Mouse (Mus musculus) limb, embryonic 15.5 days (tissue): ENCODE measurements around the gene Ttc28. TPM values are rescaled to one million over a fixed set of nuclear protein-coding genes. Genes with fewer than 3 reads are reported as not detected.
A peak's percentile ranks its signal among the peaks of the same experiment; 100 is the strongest.

Experiments
- ATAC-seq: fragments of 200-750 bp; cut with Nextera tagmentation; 2 replicates; pipeline ENCODE4 v1.8.0; 2017; ENCODE audit warnings: low read depth, moderate TSS enrichment; ENCODE audit not compliant: insufficient number of reproducible peaks, low FRiP score, low TSS enrichment
- H3K27ac ChIP-seq: fragments of 300-500 bp; sonication (generic); 2 replicates; pipeline ENCODE4 v1.5.1; 2015; ENCODE audit warnings: moderate library complexity, mild to moderate bottlenecking, inconsistent platforms
- H3K27me3 ChIP-seq: fragments of 300-500 bp; sonication (generic); 2 replicates; pipeline ENCODE4 v1.6.1; 2015; ENCODE audit warnings: inconsistent platforms
- H3K36me3 ChIP-seq: fragments of 300-500 bp; sonication (generic); 2 replicates; pipeline ENCODE4 v1.6.1; 2015; ENCODE audit warnings: inconsistent platforms
- H3K4me1 ChIP-seq: fragments of 300-500 bp; sonication (generic); 2 replicates; pipeline ENCODE4 v1.6.1; 2015; ENCODE audit warnings: inconsistent platforms
- H3K4me2 ChIP-seq: fragments of 300-500 bp; sonication (generic); 2 replicates; pipeline ENCODE4 v1.6.1; 2015; ENCODE audit warnings: mild to moderate bottlenecking, inconsistent platforms
- H3K4me3 ChIP-seq: fragments of 300-500 bp; sonication (generic); 2 replicates; pipeline ENCODE4 v1.5.1; 2015; ENCODE audit warnings: mild to moderate bottlenecking, inconsistent platforms
- H3K9ac ChIP-seq: fragments of 300-500 bp; sonication (generic); 2 replicates; pipeline ENCODE4 v1.6.1; 2015; ENCODE audit warnings: inconsistent platforms
- H3K9me3 ChIP-seq: fragments of 300-500 bp; sonication (generic); 2 replicates; pipeline ENCODE4 v1.6.1; 2016; ENCODE audit warnings: inconsistent platforms
- WGBS: fragments of 180-500 bp; shearing (Covaris S2); methylation state at CpG from one replicate; pipeline ENCODE4 v1.1.7; 2015; 5-methylcytosine and 5-hydroxymethylcytosine counted together
- polyA plus RNA-seq: library from polyadenylated mRNA; unstranded; fragments of >200 nt; fragmentation: Nextera tagmentation; extraction: Ambion mirVana; gene quantifications from 2 replicates; pipeline ENCODE4 v1.2.1, GENCODE M21; 2015

Ttc28 gene
- polyA plus RNA-seq, 1 experiment from 2014 or later: 14.7 TPM

DNA sequence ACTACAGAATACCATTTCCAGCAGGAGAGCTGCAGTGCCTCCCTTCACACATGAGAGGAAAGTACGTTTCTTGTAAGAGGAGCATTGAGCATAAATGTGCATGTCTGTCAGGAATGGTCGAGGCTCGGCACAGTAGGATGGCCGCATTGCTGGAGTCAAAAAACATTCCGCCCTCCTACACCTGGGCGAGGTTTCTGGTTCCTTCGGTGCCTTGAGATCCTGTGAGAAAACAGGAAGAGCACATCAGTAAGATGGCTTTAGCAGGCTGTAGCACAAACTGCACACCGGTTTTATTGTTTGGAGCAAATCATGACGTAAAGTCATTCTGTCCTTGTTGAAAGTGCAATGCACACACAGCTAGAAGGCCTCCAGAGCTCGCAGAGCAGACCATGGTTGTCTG is 235.0 kb downstream of the Ttc28 start:
- no peak overlapping the region for H3K27ac ChIP-seq
- no peak for ATAC-seq
- H3K4me1 ChIP-seq: peaks cover 51% of the 10 kb centered on the region
- H3K27me3 ChIP-seq: 0 out of 2 replicates have a peak, but pooled peaks cover 4% of the 10 kb centered on the region
- no peak overlapping the region for H3K4me2 ChIP-seq
- no peaks in the 10 kb centered on the region for H3K9me3 ChIP-seq
- H3K9ac ChIP-seq: no peak overlapping the region
- WGBS: 61% methylated on average over 10 of the region's 10 CpGs
- H3K36me3 ChIP-seq: no peaks in the 10 kb centered on the region
- no peak overlapping the region for H3K4me3 ChIP-seq

DNA sequence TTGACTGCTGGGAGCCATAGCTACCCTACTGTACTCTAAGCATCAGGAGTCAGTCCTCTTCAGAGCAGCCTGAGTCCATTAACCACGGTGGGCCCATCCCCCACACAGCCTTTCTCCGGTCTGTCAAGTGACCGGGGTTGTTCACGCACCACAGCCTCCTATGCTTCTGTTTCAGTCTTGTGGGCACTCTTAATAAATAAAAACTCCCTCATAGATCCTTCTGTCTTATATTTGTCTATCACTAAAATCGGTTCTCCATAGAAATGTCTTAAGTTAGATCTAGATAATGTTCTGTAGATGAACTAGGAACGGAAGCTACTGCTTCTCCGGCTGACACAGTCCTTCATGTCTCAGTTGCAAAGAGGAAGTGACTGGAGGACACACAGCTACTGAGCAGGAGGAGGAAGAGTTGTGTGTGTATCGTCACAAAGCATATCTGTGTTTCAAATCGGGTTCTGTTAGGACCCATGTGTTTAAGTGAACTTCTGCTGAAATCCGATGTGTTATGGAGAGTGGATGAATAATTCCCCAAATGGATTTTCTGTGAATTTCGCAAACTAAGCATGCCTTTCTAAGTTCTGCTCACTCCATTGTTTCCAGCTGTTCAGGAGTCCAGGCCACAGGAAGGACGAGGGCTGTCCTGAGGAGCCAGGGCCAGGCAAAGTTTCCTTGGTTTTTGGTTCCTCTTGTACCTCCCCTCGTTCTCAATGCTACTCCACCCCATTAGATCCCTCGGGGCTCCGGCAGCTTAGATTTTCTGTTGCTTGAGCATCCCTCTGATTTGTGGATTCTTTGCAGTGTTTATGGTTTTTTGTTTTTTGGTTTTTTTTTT is 236.1 kb downstream of the Ttc28 start:
- no peak for ATAC-seq
- Histone ChIP-seq H3K4me3 (no peak overlapping the region), H3K4me1 (peaks cover 62% of the 10 kb centered on the region), H3K27ac (no peak overlapping the region; the same call in 1 of the 2 replicates), H3K4me2 (no peak overlapping the region), H3K9ac (no peak overlapping the region), H3K9me3 (no peaks in the 10 kb centered on the region), H3K36me3 (no peaks in the 10 kb centered on the region), H3K27me3 (0 out of 2 replicates have a peak, but pooled peaks cover 4% of the 10 kb centered on the region)
- 54% methylated on average over 15 of the region's 15 CpGs for WGBS

- 71% methylated on average over 3 of the region's 3 CpGs for WGBS
- Histone ChIP-seq H3K4me1 (peaks cover 47% of the 10 kb centered on the region), H3K4me3 (no peak overlapping the region), H3K27ac (peak overlapping the region; percentile 65), H3K9me3 (no peaks in the 10 kb centered on the region), H3K36me3 (no peaks in the 10 kb centered on the region), H3K9ac (no peak overlapping the region), H3K27me3 (0 out of 2 replicates have a peak, but pooled peaks cover 4% of the 10 kb centered on the region), H3K4me2 (no peak overlapping the region)
- ATAC-seq: no peak
Measured at GRCm38 (mm10) chr5:111119805-111120204, 240.2 kb downstream of the Ttc28 start.

DNA sequence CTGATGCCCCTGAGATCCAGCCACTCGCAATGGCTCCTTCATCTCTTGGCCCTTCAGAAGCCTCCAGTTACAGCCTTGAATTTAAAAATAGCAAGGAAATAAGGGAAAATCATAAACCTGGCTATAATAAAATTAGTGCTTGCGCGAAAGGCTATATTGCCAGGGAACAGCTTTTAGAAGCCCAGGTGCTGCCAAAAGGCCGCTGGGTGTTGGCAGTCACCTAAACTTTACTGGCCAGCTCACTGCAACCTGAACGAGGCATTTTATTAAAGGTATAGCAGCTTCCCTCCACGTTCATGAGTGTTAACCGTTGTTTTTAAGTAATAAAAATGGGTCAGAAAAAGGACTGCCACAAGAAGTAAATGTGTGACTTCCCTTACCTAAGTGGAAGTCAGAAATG is 240.7 kb downstream of the Ttc28 start:
- peak; percentile 68; the same call in 1 of the 2 replicates for ATAC-seq
- H3K4me2 ChIP-seq: peak overlapping the region; percentile 10; the same call in 1 of the 2 replicates
- no peaks in the 10 kb centered on the region for H3K9me3 ChIP-seq
- H3K27me3 ChIP-seq: 0 out of 2 replicates have a peak, but pooled peaks cover 4% of the 10 kb centered on the region
- no peak overlapping the region for H3K9ac ChIP-seq
- WGBS: 32% methylated on average over 7 of the region's 7 CpGs
- peak overlapping the region; percentile 65 for H3K27ac ChIP-seq
- no peaks in the 10 kb centered on the region for H3K36me3 ChIP-seq
- H3K4me1 ChIP-seq: peaks cover 43% of the 10 kb centered on the region
- H3K4me3 ChIP-seq: no peak overlapping the region

DNA sequence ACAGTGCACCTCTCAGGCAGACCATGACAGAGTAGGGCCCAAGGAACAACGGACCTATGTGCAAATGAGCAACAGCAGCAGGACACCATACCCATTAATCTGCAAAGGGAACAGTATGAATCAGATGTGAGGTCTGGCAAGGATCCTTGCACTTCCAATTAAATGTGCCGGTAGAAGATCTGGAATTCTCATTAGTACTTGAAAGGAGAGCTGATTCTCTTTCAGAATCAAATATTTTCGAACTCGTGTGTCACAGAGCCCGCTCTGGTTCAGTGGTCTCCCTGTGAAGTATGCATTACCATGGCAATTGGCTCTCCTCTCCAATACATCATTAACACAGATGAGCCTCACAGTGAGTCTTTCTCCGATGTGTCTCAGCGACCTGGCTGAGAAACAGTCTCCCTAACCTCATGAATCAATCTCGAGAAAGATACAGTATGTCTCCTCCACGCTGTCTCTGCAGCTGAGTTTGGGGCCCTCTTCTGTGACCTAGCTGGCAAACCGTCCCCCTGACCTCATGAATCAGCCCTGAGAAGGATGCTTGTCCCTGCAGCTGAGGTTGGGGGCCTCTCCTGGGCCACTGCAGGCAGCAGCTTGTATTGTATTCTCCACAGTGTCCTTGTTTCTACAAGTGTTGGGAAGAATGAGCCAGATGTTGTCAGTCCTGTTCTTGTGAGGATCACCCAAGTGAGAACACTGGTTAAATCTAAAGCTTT is 241.3 kb downstream of the Ttc28 start:
- peak overlapping the region; percentile 10; the same call in 1 of the 2 replicates for H3K4me2 ChIP-seq
- peak overlapping the region; percentile 65 for H3K27ac ChIP-seq
- no peaks in the 10 kb centered on the region for H3K36me3 ChIP-seq
- H3K4me1 ChIP-seq: peaks cover 37% of the 10 kb centered on the region
- 0 out of 2 replicates have a peak, but pooled peaks cover 4% of the 10 kb centered on the region for H3K27me3 ChIP-seq
- no peak overlapping the region for H3K9ac ChIP-seq
- WGBS: 30% methylated on average over 10 of the region's 10 CpGs
- no peak overlapping the region for H3K4me3 ChIP-seq
- no peaks in the 10 kb centered on the region for H3K9me3 ChIP-seq
- peak; percentile 52; the same call in 1 of the 2 replicates for ATAC-seq

GRCm38 (mm10) chr5:111122332-111123049 is 242.9 kb downstream of the Ttc28 start:
- H3K27me3 ChIP-seq: 0 out of 2 replicates have a peak, but pooled peaks cover 4% of the 10 kb centered on the region
- no peak overlapping the region for H3K4me3 ChIP-seq
- 0 out of 2 replicates have a peak, but pooled peaks cover 3% of the 10 kb centered on the region for H3K36me3 ChIP-seq
- no peak for ATAC-seq
- no peaks in the 10 kb centered on the region for H3K9me3 ChIP-seq
- H3K27ac ChIP-seq: no peak overlapping the region
- H3K4me1 ChIP-seq: peaks cover 35% of the 10 kb centered on the region
- H3K4me2 ChIP-seq: no peak overlapping the region
- WGBS: 73% methylated on average over 9 of the region's 9 CpGs
- no peak overlapping the region for H3K9ac ChIP-seq

GRCm38 (mm10) chr5:111123050-111123746 is 243.6 kb downstream of the Ttc28 start:
- 0 out of 2 replicates have a peak, but pooled peaks cover 4% of the 10 kb centered on the region for H3K27me3 ChIP-seq
- peaks cover 35% of the 10 kb centered on the region for H3K4me1 ChIP-seq
- H3K9me3 ChIP-seq: no peaks in the 10 kb centered on the region
- 0 out of 2 replicates have a peak, but pooled peaks cover 3% of the 10 kb centered on the region for H3K36me3 ChIP-seq
- no peak overlapping the region for H3K4me2 ChIP-seq
- ATAC-seq: no peak
- no peak overlapping the region for H3K27ac ChIP-seq
- H3K9ac ChIP-seq: no peak overlapping the region
- H3K4me3 ChIP-seq: no peak overlapping the region
- 57% methylated on average over 12 of the region's 12 CpGs for WGBS

DNA sequence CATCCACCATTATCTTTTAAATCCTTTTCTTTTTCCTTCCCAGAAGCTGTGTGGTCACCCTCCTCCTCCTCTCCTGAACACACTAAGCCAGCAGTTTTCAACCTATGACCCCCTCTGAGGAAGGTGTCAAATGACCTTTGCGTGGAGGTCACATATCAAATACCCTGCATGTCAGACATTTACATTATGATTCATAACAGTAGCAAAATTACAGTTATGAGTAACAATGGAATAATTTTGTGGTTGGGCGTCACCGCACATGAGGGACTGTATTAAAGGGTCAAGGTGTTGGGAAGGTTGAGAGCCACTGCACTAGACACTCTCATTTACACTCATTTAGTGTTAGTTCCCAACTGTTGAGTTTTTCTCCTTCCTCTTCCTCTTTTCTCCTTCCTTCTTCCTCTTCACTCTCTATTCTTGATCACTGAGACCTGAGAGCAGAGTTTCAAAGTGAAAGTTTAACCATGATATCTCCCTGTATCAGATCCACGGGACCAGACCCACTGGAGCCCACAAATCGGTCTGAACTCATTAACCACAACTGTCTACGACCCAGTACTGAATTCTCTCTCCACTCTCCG is 245.1 kb downstream of the Ttc28 start:
- no peak overlapping the region for H3K27ac ChIP-seq
- H3K9ac ChIP-seq: no peak overlapping the region
- no peak overlapping the region for H3K4me2 ChIP-seq
- peaks cover 22% of the 10 kb centered on the region for H3K4me1 ChIP-seq
- H3K9me3 ChIP-seq: no peaks in the 10 kb centered on the region
- no peak for ATAC-seq
- no peaks in the 10 kb centered on the region for H3K27me3 ChIP-seq
- H3K4me3 ChIP-seq: no peak overlapping the region
- H3K36me3 ChIP-seq: 0 out of 2 replicates have a peak, but pooled peaks cover 3% of the 10 kb centered on the region
- WGBS: 85% methylated on average over 7 of the region's 7 CpGs

DNA sequence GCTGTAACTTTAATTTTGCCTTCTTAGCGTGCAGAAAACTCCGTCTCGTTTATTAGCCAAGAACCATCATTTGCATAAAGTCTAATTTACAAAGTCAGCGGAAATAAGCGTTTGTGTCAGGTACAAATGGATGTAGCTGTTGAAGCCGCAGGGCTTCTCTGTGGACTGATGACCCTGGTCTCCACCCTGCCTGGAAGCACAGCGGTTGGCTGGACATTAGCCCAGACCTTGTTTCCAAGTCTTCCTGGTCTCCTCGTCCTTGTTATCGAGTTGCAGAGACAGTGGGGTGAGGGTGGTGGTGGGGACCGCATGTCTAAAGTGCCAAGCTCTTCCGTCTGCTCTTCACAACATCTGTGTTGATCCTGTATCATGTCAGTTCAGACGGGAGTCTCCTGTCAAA is 246.1 kb downstream of the Ttc28 start:
- ATAC-seq: no peak
- H3K9me3 ChIP-seq: no peaks in the 10 kb centered on the region
- H3K36me3 ChIP-seq: 0 out of 2 replicates have a peak, but pooled peaks cover 3% of the 10 kb centered on the region
- H3K27ac ChIP-seq: no peak overlapping the region
- peaks cover 12% of the 10 kb centered on the region for H3K4me1 ChIP-seq
- H3K4me2 ChIP-seq: no peak overlapping the region
- H3K27me3 ChIP-seq: no peaks in the 10 kb centered on the region
- H3K4me3 ChIP-seq: no peak overlapping the region
- WGBS: 84% methylated on average over 12 of the region's 12 CpGs
- H3K9ac ChIP-seq: no peak overlapping the region

DNA sequence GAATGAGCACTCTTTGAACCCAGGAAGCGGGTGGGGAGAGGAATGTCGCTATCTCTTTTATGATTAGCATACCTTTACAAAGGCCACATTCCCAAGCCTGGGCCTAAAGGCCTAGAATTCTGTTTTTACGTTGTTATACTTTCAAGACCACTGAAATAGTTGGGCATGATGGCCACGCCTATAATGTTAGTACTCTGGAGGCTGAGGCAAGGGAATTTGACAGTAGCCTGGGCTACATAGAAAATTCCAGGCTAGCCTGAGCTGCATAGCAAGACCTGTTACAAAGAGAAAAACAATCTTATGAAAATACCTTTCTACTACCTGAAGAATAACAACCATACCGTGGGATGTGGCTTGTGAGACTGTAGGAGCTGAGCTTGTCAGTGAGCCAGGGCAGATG is 248.2 kb downstream of the Ttc28 start:
- H3K9me3 ChIP-seq: no peaks in the 10 kb centered on the region
- H3K4me3 ChIP-seq: no peak overlapping the region
- 81% methylated on average over 5 of the region's 5 CpGs for WGBS
- H3K36me3 ChIP-seq: peaks cover 9% of the 10 kb centered on the region; the same call in 1 of the 2 replicates
- no peak for ATAC-seq
- no peak overlapping the region for H3K4me2 ChIP-seq
- no peak overlapping the region for H3K27ac ChIP-seq
- peaks cover 5% of the 10 kb centered on the region; the same call in 1 of the 2 replicates for H3K4me1 ChIP-seq
- no peaks in the 10 kb centered on the region for H3K27me3 ChIP-seq
- no peak overlapping the region for H3K9ac ChIP-seq
